Mouse (Mus musculus) G1E (cell line): Measurements from ENCODE around the gene Ttll11.

Source experiments
- CTCF ChIP-seq: IDR thresholded peaks from 2 replicates; pipeline ENCODE4 v1.5.1; 2012; ENCODE audit warnings: low read depth, low read length, inconsistent platforms, mixed read lengths
- GATA1 ChIP-seq: IDR thresholded peaks from 2 replicates; pipeline ENCODE4 v1.6.1; 2012; ENCODE audit warnings: borderline replicate concordance, low read length, inconsistent platforms, mixed read lengths
- TAL1 ChIP-seq: conservative IDR thresholded peaks from 2 replicates; pipeline ENCODE4 v1.6.1; 2012; ENCODE audit warnings: low read depth, low read length, inconsistent platforms, mixed read lengths

- TF ChIP-seq CTCF, result no peak
- TF ChIP-seq GATA1, result no peak
- no peak for TF ChIP-seq TAL1
Observed at GRCm38 (mm10) chr2:35729077-35730065, 250.3 kb downstream of the Ttll11 start.
